Mouse (Mus musculus): ENCODE measurements around the gene Mapk13.
A peak's percentile ranks its signal among the peaks of the same experiment; 100 is the strongest.
"Not testable (repeated sequence)": the region's sequence is repeated elsewhere in the genome, so short reads cannot be mapped to it uniquely, and the experiment has no call there.

Mapk13 gene

GRCm38 (mm10) chr17:28814529-28815097 is 45.5 kb downstream of the Mapk13 start:
- no peak for DNase-seq (ENCODE audit: low read depth, low spot score)

GRCm38 (mm10) chr17:28815384-28816004 is 46.4 kb downstream of the Mapk13 start:
- no peak for DNase-seq (ENCODE audit: low read depth, low spot score)

GRCm38 (mm10) chr17:28816326-28816725 is 47.2 kb downstream of the Mapk13 start:
- not testable (repeated sequence) for DNase-seq (ENCODE audit: low read depth, low spot score)

- no peak for DNase-seq (ENCODE audit: low read depth, low spot score)
These were observed 48.0 kb downstream of the Mapk13 start for GRCm38 (mm10) chr17:28816875-28817811.

- no peak for DNase-seq (ENCODE audit: low read depth, low spot score)
These were observed 51.1 kb downstream of the Mapk13 start for GRCm38 (mm10) chr17:28820189-28820588.

- peak; percentile 20 for DNase-seq (ENCODE audit: low read depth, low spot score)
These were observed 54.1 kb downstream of the Mapk13 start for GRCm38 (mm10) chr17:28823004-28823745.

- no peak for DNase-seq (ENCODE audit: low read depth, low spot score)
These were observed 54.7 kb downstream of the Mapk13 start for GRCm38 (mm10) chr17:28823749-28824148.

GRCm38 (mm10) chr17:28824896-28825295 is 55.8 kb downstream of the Mapk13 start:
- no peak for DNase-seq (ENCODE audit: low read depth, low spot score)

- no peak for DNase-seq (ENCODE audit: low read depth, low spot score)
These were observed 56.4 kb downstream of the Mapk13 start for GRCm38 (mm10) chr17:28825359-28826041.

- no peak for DNase-seq (ENCODE audit: low read depth, low spot score)
These were observed 58.7 kb downstream of the Mapk13 start for GRCm38 (mm10) chr17:28827665-28828231.

GRCm38 (mm10) chr17:28829120-28829519 is 60.0 kb downstream of the Mapk13 start:
- DNase-seq (ENCODE audit: low read depth, low spot score): peak; percentile 19
